Mouse (Mus musculus) lung, postnatal 0 days (tissue): ENCODE measurements around the gene Kif5a. TPM values are rescaled to one million over a fixed set of nuclear protein-coding genes. Genes with fewer than 3 reads are reported as not detected.

ENCODE experiments used
- ATAC-seq: fragments of 200-750 bp; cut with Nextera tagmentation; 2 replicates; pipeline ENCODE4 v1.8.0; 2017; ENCODE audit warnings: moderate library complexity
- DNase-seq: peaks from one replicate; pipeline ENCODE4 v3.0.0-alpha.2; 2016; ENCODE audit warnings: low spot score
- H3K27ac ChIP-seq: fragments of 300-500 bp; sonication (generic); 2 replicates; pipeline ENCODE4 v1.5.1; 2014; ENCODE audit warnings: antibody characterized with exemption, mild to moderate bottlenecking, low read length, mixed read lengths
- H3K27me3 ChIP-seq: fragments of 300-500 bp; sonication (generic); replicated peaks from 2 replicates; pipeline ENCODE4 v1.6.1; 2014; ENCODE audit warnings: low read length, mixed read lengths; ENCODE audit not compliant: insufficient read depth
- H3K36me3 ChIP-seq: fragments of 300-500 bp; sonication (generic); 2 replicates; pipeline ENCODE4 v1.6.1; 2014; ENCODE audit warnings: low read length, mixed read lengths; ENCODE audit not compliant: insufficient read depth
- H3K4me1 ChIP-seq: fragments of 300-500 bp; sonication (generic); 2 replicates; pipeline ENCODE4 v1.6.1; 2014; ENCODE audit warnings: antibody characterized with exemption, low read depth, low read length, mixed read lengths; ENCODE audit not compliant: insufficient read depth
- H3K4me2 ChIP-seq: fragments of 300-500 bp; sonication (generic); replicated peaks from 2 replicates; pipeline ENCODE4 v1.6.1; 2014; ENCODE audit warnings: low read depth, mild to moderate bottlenecking, low read length, moderate library complexity, mixed read lengths
- H3K4me3 ChIP-seq: fragments of 300-500 bp; sonication (generic); 2 replicates; pipeline ENCODE4 v1.5.1; 2014; ENCODE audit warnings: low read depth, low read length
- H3K9ac ChIP-seq: fragments of 300-500 bp; sonication (generic); replicated peaks from 2 replicates; pipeline ENCODE4 v1.6.1; 2014; ENCODE audit warnings: low read depth, mild to moderate bottlenecking
- H3K9me3 ChIP-seq: fragments of 300-500 bp; sonication (generic); 2 replicates; pipeline ENCODE4 v1.6.1; 2016; ENCODE audit warnings: low read length, mixed read lengths
- CTCF ChIP-seq: IDR thresholded peaks from 2 replicates; pipeline ENCODE4 v1.5.1; 2016; ENCODE audit warnings: antibody characterized with exemption, mild to moderate bottlenecking
- EP300 ChIP-seq: IDR thresholded peaks from 2 replicates; pipeline ENCODE4 v1.6.1; 2016; ENCODE audit warnings: antibody characterized with exemption, mild to moderate bottlenecking, control low read depth
- WGBS: fragments of 180-500 bp; shearing (Covaris S2); extraction: QIAGEN DNeasy Blood & Tissue Kit; methylation state at CpG from one replicate; pipeline ENCODE4 v1.1.7; 2014; 5-methylcytosine and 5-hydroxymethylcytosine counted together
- polyA plus RNA-seq: library from polyadenylated mRNA; unstranded; fragments of >200 nt; fragmentation: Nextera tagmentation; extraction: Ambion mirVana; gene quantifications from 2 replicates; pipeline ENCODE4 v1.2.1, GENCODE M21; 2015

The Kif5a gene
- polyA plus RNA-seq, 1 experiment from 2014 or later, result 0.12 TPM

DNA sequence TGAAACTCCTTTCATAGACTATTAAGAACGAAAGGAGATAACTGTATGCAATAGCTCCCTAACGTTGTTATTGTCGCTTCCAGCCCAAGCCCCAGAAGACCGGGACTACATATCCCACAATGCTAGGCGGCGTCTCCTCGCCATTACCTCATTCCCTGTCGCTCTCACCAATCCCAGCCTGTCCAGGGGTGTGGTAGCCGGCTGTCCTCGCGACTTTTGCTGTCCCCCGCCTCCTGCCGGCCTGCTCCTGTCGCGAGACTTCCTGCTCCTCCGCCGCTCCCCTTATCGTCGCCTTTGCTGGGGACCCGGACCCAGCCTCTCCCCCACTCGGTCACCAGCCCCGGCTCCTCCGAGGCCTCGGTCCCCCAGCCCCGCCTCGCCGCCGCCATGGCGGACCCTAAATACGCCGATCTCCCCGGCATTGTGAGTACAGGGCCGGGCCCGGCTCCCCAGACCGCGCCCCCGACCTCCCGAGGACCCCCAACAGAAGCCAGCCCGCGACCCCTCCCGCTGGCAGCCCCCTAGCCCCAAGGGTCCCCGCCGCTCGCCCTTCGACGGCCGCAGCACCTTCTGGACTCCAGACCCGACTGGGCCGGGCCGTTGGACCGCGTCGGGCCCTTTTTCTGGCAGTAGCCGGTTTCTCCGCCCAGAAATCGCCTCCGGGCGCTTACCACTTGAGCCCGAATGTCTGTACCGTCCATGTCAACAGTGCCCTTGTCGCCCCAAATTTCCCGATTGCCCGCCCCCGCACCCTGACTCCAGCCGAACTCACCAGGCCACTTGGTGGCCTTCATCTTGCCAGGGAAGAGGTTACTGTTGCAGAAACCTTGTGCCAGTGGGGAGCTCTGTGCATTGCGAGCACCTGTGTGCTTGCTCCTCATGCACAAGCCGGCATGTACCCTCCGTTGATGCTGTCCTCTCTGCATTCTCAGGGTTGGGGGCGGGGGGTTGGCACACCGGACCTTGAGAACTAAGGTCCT is 3.3 kb upstream of the Kif5a start, which contains the start of gene Dctn2:
Gene Dctn2, plus strand, starts transcription at position 257 of the 980 bp plus-strand sequence.
- under 1% methylated on average over 66 of the region's 70 CpGs for WGBS
- DNase-seq (peak; percentile 100), ATAC-seq (peak; percentile 99)
- peak within 1 kb of the TSS; percentile 95 for H3K4me3 ChIP-seq
- TF ChIP-seq CTCF, result 0 out of 2 replicates have a peak, but pooled peaks have one; percentile 23
- peak; percentile 19; the same call in 1 of the 2 replicates for TF ChIP-seq EP300
- H3K27ac ChIP-seq, result peak within 1 kb of the TSS; percentile 94
- H3K9ac ChIP-seq, result peak within 1 kb of the TSS; percentile 100
- H3K27me3 ChIP-seq, result peaks cover 7% of the 10 kb centered on the region; the same call in 1 of the 2 replicates
- peak within 1 kb of the TSS; percentile 60 for H3K4me2 ChIP-seq
- H3K4me1 ChIP-seq, result peaks cover 4% of the 10 kb centered on the region; the same call in 1 of the 2 replicates
- no peaks in the 10 kb centered on the region for H3K36me3 ChIP-seq
- no peaks in the 10 kb centered on the region for H3K9me3 ChIP-seq

- Histone ChIP-seq H3K4me2 (no peak overlapping the region; the same call in 1 of the 2 replicates), H3K4me3 (no peak overlapping the region), H3K4me1 (peaks cover 4% of the 10 kb centered on the region; the same call in 1 of the 2 replicates), H3K27me3 (peaks cover 7% of the 10 kb centered on the region; the same call in 1 of the 2 replicates), H3K27ac (no peak overlapping the region), H3K9ac (no peak overlapping the region), H3K9me3 (no peaks in the 10 kb centered on the region), H3K36me3 (no peaks in the 10 kb centered on the region)
- TF ChIP-seq EP300 (no peak), CTCF (peak; percentile 36)
- 23% methylated on average over 4 of the region's 4 CpGs for WGBS
- DNase-seq, result peak; percentile 27
- peak; percentile 40 for ATAC-seq
Observed at GRCm38 (mm10) chr10:127265727-127266111, 2.6 kb upstream of the Kif5a start.

- Histone ChIP-seq H3K36me3 (no peaks in the 10 kb centered on the region), H3K27me3 (peaks cover 7% of the 10 kb centered on the region; the same call in 1 of the 2 replicates), H3K4me1 (peaks cover 4% of the 10 kb centered on the region; the same call in 1 of the 2 replicates), H3K9ac (no peak overlapping the region), H3K4me3 (no peak overlapping the region), H3K9me3 (no peaks in the 10 kb centered on the region), H3K4me2 (no peak overlapping the region), H3K27ac (no peak overlapping the region)
- 66% methylated on average over 4 of the region's 4 CpGs for WGBS
- ATAC-seq (no peak), DNase-seq (no peak)
- TF ChIP-seq EP300 (no peak), CTCF (no peak)
Observed at GRCm38 (mm10) chr10:127264971-127265370, 1.8 kb upstream of the Kif5a start.

DNA sequence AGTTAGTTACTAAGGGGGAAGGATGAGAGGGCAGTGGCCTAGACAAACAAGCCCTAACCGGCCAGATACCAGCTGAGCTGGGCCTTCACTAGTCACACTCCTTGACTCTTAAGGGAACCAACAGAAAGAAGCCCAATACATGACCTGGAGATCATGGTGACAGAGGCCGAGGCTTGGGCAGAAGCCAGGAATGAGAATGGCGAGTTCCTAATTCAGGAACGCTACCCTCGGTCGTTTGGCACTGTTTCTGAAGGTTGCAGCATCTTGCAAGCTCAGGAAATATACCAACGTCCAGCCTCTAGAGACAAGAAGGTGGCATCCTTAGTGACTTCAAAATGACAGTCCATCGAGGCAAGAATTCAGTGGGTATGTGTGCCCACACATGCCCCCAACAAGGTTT is 1.2 kb upstream of the Kif5a start:
- Histone ChIP-seq H3K4me3 (no peak overlapping the region), H3K9ac (no peak overlapping the region), H3K9me3 (no peaks in the 10 kb centered on the region), H3K36me3 (no peaks in the 10 kb centered on the region), H3K27ac (no peak overlapping the region), H3K4me2 (no peak overlapping the region), H3K4me1 (peaks cover 4% of the 10 kb centered on the region; the same call in 1 of the 2 replicates), H3K27me3 (peaks cover 7% of the 10 kb centered on the region; the same call in 1 of the 2 replicates)
- ATAC-seq (no peak), DNase-seq (no peak)
- WGBS, result 74% methylated on average over 8 of the region's 8 CpGs
- TF ChIP-seq EP300, result no peak

DNA sequence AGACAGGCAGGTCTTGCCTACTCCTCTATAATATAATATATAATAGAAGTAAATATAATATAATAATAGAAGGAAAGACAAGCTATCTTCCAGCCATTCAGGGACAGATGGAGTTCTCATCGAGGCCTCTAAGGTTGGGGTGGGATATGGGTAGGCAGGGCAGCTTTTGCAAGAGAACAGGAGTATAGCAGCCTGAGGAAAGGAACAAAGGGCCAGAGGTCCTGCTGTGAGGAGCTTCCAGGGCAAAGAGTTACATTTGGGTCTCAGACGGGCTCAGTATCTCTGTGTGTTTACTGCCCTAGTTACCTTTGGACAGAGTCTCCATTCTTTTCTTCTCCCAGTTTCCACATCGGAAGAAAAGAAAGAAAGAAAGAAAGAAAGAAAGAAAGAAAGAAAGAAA is 483 bp upstream of the Kif5a start:
- H3K27ac ChIP-seq, result no peak overlapping the region
- H3K4me3 ChIP-seq, result no peak overlapping the region
- TF ChIP-seq EP300 (no peak), CTCF (no peak)
- no peak for DNase-seq
- peaks cover 7% of the 10 kb centered on the region; the same call in 1 of the 2 replicates for H3K27me3 ChIP-seq
- no peaks in the 10 kb centered on the region for H3K9me3 ChIP-seq
- H3K4me2 ChIP-seq, result no peak overlapping the region
- H3K4me1 ChIP-seq, result peaks cover 4% of the 10 kb centered on the region; the same call in 1 of the 2 replicates
- H3K9ac ChIP-seq, result no peak overlapping the region
- ATAC-seq, result no peak
- 68% methylated on average over 3 of the region's 3 CpGs for WGBS
- no peaks in the 10 kb centered on the region for H3K36me3 ChIP-seq
